Mouse (Mus musculus) left cerebral cortex, postnatal 4 days (tissue): ENCODE measurements around the gene Cxcl12. TPM values are rescaled to one million over a fixed set of nuclear protein-coding genes. Genes with fewer than 3 reads are reported as not detected.

ENCODE experiments used
- DNase-seq: peaks from one replicate; pipeline ENCODE4 v3.0.0-alpha.2; 2022
- intact Hi-C: fragments of 180-260 bp; cut with DNase I; formaldehyde crosslinking; loops from one replicate; pipeline ENCODE4 v1.15.1; 2025
- total RNA-seq, 2 experiments: library from RNA; stranded (reverse); gene quantifications; 2 replicates each; pipeline ENCODE4 v1.2.3; 2021

Gene Cxcl12
- total RNA-seq, 2 experiments from 2014 or later: 47.8 to 57.1 TPM

DNA sequence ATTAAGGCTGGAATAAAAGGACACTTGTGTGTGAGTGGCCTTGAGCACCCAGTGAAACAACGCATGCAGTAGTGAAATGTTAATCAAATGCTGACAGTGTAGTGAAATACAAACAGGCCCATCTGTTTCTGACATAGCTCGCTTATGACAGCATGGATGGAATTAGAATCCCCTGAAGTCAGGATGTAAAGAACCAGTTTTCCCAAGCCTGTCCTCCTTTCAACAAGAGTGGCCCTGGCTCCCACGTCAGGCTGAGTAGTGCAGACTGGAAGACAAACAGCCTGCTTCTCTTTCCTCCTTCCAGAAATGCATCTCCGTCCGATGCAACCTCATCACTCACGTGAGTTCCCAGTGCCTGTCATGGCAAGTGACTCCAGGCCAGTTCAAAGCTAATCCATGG is 42.2 kb downstream of the Cxcl12 start:
- DNase-seq: no peak
- intact Hi-C loops: no loop called here

DNA sequence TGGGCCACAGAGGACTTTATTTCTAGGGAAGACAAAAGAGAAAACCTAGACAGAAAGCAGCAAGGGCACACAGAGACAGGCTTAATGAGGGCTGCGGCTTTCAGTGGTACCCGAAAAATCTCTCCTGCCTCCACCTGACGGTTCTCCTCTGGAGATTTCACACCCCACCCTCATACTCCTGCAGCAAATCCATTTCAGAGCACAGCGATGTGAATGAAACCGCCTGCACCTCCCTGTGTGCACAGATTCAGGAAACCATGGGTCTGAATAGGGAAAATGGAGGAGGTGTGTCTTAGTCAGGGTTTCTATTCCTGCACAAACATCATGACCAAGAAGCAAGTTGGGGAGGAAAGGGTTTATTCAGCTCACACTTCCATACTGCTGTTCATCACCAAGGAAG is 46.2 kb downstream of the Cxcl12 start:
- intact Hi-C loops: no loop called here
- DNase-seq: no peak

DNA sequence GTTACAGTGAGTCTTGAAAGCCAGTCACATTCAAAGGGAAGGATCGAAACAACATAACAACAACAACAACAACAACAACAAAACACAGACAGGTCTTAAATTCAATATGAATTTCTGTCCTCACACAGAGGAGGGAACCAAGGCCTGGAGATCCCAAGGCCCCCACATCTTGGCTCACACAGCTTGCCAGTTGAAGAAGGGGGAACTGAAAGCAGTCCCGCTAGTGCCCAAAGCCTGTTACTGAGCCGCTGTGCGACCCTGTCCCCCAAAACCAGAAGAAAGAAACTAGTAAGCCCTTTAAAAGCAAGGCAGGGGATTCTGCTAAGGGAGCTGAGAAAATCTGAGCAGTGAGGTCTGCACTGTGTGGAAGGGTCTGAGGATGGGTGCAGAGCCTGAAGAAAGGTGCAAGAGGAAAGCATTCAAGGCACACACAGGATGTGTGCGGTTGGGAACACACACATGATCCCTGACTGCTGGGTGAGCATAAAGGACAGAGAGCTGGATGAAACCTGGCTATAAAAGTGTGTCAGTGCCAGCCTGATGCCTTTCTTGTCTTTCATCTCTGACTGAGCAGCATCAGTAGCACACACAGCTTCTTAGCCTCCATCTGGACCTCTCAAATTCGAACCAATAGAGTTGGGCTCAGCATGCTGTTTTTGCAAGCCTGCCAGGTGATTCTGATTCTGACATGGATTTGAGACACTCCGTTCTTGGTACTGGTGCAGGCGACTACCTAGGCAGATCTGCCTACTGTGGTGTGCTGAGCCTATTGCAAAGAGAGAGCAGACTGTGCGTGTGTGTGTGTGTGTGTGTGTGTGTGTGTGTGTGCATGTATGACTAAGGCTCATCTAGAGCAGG is 50.3 kb downstream of the Cxcl12 start:
- intact Hi-C loops: no loop called here
- DNase-seq: peak; percentile 74

DNA sequence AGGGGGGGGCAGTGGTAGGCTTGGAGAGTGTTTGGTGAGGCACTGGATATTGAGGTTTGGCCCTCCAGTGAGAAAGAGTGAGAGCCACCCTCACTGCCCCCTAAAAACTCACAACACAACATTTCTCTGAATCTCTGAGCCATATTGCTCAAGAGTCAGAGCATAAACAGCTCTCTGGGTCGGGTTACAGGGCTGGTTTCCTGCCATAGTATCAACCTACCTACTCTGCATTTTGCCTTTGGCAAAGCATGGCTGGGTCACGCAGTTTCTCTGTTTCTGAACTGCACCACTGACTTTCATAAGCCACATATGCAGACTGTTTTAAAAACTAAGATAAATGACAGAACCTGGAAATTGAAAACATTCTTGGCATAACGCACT is 51.0 kb downstream of the Cxcl12 start:
- no peak for DNase-seq
- intact Hi-C loops: no loop called here

DNA sequence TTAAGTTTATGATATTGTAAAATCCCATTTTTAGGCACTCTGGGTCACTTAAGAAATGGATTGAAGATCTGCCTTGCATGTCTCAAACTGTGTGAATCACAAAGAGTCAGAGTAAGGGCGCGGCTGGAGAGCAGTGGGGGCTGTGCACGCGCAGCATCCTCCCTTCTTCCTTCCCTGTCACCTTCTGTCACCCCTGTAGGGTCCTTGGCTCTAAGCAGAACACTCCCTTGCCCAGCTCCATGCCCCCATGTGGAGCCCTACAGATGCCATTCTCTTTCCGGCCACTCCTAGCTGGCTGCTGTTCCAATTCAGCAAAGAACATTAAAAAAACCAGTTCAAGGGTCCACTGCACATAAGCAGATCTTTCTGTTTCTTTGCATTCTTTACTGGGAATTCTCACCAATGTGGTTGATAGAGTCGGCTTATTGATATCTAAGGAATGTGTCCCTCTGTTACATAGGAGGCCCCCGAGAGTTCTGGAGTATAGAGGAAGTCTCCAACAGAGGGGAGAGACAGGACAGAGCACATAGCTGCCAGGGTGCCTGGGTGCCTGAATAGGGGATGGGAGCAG is 51.7 kb downstream of the Cxcl12 start:
- DNase-seq: peak; percentile 79
- intact Hi-C loops: no loop called here

DNA sequence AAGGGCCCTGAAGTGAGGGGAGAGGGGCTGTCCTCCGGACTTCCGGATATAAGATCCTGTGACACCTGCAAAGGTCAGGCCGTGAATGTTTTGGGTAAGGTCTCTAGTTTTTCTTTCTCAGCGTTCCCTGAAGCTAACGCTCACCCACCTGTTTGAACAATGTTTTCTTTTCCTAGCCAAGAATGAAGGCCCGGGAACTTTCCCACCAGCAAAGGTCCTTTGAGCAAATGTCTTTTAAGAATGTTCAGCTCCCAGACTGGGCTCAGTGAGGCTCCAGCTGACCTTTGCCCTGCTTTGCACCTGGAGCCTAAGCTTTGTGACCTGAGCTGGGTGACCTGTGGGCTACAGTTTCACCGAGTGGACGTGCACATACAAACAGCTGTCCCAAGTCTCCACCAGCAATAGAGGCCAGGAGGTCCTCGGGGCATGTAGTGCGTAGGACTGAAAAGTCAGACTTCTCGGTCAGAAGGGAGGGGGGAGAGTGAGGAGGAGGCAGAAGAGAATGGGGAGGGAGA is 52.6 kb downstream of the Cxcl12 start:
- intact Hi-C loops: no loop called here
- DNase-seq: no peak
